Mouse (Mus musculus): ENCODE data around the gene Ngef.

DNA sequence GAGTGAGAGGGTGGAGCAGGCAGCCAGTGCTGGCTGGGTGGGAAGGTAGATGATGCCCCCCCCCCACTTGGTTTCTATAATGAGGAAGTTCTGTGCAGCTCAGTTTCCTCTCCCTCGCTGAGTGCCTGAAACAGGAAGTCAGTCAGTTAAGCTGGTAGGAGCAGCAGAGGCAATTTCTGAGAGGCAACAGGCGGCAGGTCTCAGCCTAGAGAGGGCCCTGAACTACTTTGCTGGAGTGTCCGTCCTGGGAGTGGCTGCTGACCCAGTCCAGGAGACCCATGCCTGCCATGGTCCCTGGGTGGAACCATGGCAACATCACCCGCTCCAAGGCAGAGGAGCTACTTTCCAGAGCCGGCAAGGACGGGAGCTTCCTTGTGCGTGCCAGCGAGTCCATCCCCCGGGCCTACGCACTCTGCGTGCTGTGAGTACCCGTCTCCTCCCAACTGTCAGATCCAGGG lies 46.6 kb upstream of the Ngef start, which contains the start of gene Inpp5d:
- no peak for TF ChIP-seq CTCF (conservative IDR thresholded peaks at IDR 0.05; ENCODE audit: insufficient read depth, insufficient read length, low read depth, low read length)
- no peak for TF ChIP-seq POLR2A (IDR thresholded peaks at IDR 0.05; ENCODE audit: low read depth, low read length)
